Mouse (Mus musculus): ENCODE measurements around the gene Pabpc4. TPM values are rescaled to one million over a fixed set of nuclear protein-coding genes. Genes with fewer than 3 reads are reported as not detected.

The Pabpc4 gene
- 10 to 100 TPM in 1 of 2 experiments, 1 to 10 TPM in 1; 9.0 to 10.5 TPM for polyA plus RNA-seq (2017; shearing (Covaris generic))

DNA sequence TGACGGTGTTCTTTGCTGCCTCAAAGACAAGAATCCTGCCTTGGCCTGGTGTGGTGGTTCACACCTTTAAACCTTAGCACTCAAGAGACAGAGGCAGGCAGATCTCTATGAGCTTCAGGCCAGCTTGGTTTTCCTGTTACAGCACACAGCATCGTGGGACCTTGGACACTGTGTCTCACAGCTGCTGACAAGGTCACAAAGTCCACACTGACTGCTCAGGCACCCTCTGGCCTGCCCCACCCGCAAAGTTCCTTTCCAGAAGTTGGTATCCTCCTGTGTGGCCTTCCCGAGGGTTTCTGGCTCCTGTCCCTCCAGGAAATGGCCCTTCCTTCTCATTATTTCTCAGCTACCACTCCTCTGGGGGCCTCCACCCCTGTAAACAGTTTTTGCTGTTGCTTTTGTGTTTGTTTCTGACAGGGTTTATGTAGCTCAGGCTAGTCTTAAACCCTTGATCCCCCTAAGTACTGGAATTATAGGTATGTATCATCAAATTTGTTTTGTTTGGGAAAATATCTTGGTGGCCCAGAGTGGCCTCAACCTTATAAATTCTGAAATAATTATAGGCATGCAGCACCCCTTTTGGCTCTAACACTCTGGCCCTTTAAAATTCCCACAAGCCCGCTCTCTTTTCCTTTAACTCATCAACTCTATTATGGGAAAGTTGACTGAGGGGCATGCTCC, at the start of gene Pabpc4:
Gene Pabpc4, plus strand, starts transcription at position 631 of the 681 bp plus-strand sequence.

DNA sequence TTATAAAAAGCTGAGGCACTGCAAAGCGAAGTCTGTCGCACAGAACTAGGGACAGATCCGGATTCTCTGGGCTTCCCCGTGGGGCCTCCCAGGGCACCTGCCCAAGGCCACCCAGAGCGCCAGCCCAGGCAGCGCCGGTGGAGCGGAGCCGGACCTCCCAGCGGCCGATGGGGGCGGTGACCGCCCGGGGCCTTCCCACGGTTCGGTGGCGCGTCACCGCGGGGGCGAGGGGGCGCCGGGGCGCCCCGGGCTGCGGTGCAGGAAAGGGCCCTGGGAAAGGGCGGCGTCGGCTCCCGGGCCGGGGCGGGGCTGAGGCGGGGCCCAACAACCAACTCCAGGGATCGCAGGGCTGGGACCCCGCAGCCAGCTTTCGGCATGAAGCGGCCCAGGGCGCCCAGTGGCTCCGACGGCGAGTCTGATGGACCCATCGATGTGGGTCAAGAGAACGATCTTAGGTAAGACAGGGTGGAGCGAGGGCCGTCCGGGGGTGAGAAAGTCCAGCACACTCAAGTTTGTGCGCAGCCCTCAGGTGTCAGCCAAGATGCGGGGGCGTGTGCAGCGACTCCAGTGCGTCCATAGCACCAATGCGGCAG, 28.6 kb upstream of the Pabpc4 start, which contains the start of gene Heyl:
Gene Heyl, plus strand, starts transcription at position 65 of the 593 bp plus-strand sequence.

DNA sequence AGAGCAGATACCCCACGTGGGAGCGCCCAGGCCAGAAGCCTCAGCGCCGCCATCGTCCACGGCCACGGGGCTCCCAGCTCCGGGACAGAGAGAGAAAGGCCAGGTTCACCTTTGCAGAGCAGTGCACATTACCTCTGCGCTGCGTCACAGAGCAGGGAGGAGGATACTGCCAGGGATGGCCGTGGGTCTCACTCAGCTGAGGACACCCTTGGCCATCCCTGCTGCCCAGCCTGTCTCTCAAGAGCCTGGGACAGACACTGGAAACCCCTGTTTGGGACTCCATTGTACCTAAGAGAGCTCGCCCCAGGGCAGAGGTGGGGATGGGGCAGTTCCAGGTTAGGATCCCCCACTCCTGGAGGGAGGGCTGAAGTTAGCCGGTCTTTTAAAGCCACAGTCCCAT, 61.4 kb downstream of the Pabpc4 start, which contains the start of gene Oxct2a:
Gene Oxct2a, minus strand, starts transcription at position 101 of the 400 bp plus-strand sequence.

DNA sequence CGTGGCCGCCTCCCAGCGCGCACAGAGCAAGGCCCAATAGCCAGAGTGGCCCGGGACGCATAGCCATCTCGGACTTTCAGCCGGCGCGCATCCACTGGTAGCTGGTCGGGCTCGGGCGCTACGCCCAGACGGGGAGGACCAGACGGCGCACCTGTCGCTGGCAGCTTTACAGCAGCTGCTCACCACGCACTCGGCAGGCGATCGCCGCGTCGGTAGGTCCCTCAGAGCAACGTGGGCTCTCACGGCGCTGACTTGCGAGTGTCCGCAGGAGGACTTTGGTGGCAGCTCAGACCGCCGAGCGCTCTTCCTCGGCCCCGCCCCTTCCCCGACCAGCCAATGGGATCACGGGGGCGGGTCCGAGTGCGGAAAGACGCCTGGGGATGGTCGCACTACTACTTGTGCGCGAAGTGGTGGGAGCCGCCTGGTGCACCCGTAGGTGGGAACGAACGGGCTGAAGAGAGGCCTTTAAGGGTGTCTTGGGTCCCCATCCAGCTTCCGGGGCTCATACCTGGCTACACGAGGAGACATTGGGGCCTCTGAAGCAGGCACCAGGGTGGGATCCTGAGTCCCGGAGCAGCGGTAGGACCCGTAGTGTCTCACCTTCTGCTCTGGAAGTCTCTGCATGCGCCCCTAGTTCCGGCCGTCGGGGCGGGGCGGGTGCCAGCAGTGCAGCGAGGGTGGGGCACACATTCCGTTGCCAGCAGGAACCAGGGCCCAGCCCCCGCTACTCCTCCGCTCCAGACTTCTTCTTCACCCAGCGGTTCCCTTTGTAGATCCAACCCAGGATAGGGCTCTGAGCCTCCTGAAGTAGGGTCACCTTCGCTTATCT, 80.7 kb downstream of the Pabpc4 start, which contains the start of gene Bmp8a:
Gene Bmp8a, minus strand, starts transcription at position 611 of the 829 bp plus-strand sequence.

Other genes starting within 250 kb of the Pabpc4 start
- gene Trit1, start 245.8 kb upstream of the Pabpc4 start, polyA plus RNA-seq (2017; shearing (Covaris generic)): 10 to 100 TPM; 17.9 to 18.1 TPM
- gene Bmp8b, start 157.2 kb upstream of the Pabpc4 start, polyA plus RNA-seq (2017; shearing (Covaris generic)): under 1 TPM in 1 of 2 experiments, not detected in 1; 0.12 TPM
- not detected for gene Oxct2b, start 146.1 kb upstream of the Pabpc4 start, polyA plus RNA-seq (2017; shearing (Covaris generic))
- 10 to 100 TPM; 55.4 to 76.7 TPM for gene Ppie, start 122.4 kb upstream of the Pabpc4 start, polyA plus RNA-seq (2017; shearing (Covaris generic))
- under 1 TPM in 1 of 2 experiments, not detected in 1; 0.91 TPM for gene Hpcal4, start 79.1 kb upstream of the Pabpc4 start, polyA plus RNA-seq (2017; shearing (Covaris generic))
- gene Nt5c1a, start 60.8 kb upstream of the Pabpc4 start, polyA plus RNA-seq (2017; shearing (Covaris generic)): not detected
- not detected for gene Heyl, start 28.8 kb upstream of the Pabpc4 start, polyA plus RNA-seq (2017; shearing (Covaris generic))
- gene Oxct2a, start 61.3 kb downstream of the Pabpc4 start, polyA plus RNA-seq (2017; shearing (Covaris generic)): not detected
- gene Bmp8a, start 80.9 kb downstream of the Pabpc4 start, polyA plus RNA-seq (2017; shearing (Covaris generic)): not detected